Mouse (Mus musculus) erythroblast, adult 5-6 weeks (primary cell): ENCODE results near the gene Gja5. TPM values are rescaled to one million over a fixed set of nuclear protein-coding genes. Genes with fewer than 3 reads are reported as not detected.

Experiments
- ATAC-seq: replicated peaks from 2 replicates; pipeline ENCODE4 v1.8.0; 2016; ENCODE audit warnings: moderate number of reproducible peaks, mild to moderate bottlenecking, moderate TSS enrichment, inconsistent platforms; ENCODE audit not compliant: poor library complexity, low FRiP score, severe bottlenecking
- total RNA-seq, 2 experiments: library from RNA; stranded (forward) in 1 of 2; stranded (reverse) in 1 of 2; fragments of 150-400 nt in 1 of 2; fragments of 200-764, 138-1000 nt in 1 of 2; gene quantifications; 2 replicates each; pipeline versions ENCODE4 v1.2.3 to v1.2.4; 2015 to 2017; ENCODE audit warnings: low replicate concordance in 2 of 2

The Gja5 gene
- total RNA-seq, 2 experiments from 2014 or later = 1.3 TPM; not detected in 1

GRCm38 (mm10) chr3:96925920-96926319 lies 21.4 kb downstream of the Gja5 start, which contains the start of gene Gja8:
Gene Gja8 (minus strand): TSS chr3:96926020.
- no peak for ATAC-seq

- ATAC-seq = no peak
Observed at GRCm38 (mm10) chr3:96931261-96931681, 26.8 kb downstream of the Gja5 start.

DNA sequence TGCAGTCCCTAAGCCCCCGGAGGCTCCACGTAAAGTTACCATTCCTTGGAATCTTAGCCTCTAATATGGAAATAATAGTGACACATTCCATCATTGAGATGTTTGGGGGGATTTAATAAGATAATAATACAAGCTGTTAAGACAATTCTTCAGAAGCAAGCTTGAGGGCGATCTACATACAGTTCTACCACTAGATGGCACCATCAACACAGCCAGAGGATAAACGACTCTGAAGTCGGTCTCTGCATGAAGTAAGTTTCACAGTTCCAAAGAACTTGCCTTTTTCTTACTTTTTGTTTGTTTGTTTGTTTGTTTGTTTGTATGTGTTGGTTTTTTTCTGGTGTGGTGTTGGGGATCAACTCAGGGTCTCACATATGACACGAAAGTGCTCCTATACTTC lies 31.7 kb downstream of the Gja5 start:
- ATAC-seq = no peak

DNA sequence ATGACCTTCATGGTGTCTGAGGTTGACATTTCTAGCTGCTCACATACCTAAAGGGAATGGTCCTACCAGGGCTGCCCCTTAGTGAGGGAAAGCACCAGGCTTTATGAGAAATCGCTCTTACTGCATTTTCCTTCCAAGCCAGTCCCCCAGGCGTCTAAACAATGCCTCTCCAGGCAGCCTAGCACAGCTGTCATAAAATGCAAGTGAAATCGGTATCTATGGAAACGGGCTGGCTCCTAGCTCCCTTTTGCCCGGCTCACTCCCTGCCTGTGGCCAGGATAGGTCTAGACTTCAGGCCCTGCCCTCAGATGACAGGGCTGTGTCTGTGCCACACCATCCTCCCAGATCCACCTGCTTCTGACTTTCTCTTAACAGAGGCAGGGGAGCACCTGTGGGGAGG lies 33.1 kb downstream of the Gja5 start:
- no peak for ATAC-seq

- ATAC-seq = no peak
Observed at GRCm38 (mm10) chr3:96938738-96939137, 34.2 kb downstream of the Gja5 start.

- no peak for ATAC-seq
Observed at GRCm38 (mm10) chr3:96942706-96943105, 38.2 kb downstream of the Gja5 start.

GRCm38 (mm10) chr3:96953489-96954233 lies 49.2 kb downstream of the Gja5 start:
- no peak for ATAC-seq

GRCm38 (mm10) chr3:96960597-96960996 lies 56.1 kb downstream of the Gja5 start:
- ATAC-seq = no peak

DNA sequence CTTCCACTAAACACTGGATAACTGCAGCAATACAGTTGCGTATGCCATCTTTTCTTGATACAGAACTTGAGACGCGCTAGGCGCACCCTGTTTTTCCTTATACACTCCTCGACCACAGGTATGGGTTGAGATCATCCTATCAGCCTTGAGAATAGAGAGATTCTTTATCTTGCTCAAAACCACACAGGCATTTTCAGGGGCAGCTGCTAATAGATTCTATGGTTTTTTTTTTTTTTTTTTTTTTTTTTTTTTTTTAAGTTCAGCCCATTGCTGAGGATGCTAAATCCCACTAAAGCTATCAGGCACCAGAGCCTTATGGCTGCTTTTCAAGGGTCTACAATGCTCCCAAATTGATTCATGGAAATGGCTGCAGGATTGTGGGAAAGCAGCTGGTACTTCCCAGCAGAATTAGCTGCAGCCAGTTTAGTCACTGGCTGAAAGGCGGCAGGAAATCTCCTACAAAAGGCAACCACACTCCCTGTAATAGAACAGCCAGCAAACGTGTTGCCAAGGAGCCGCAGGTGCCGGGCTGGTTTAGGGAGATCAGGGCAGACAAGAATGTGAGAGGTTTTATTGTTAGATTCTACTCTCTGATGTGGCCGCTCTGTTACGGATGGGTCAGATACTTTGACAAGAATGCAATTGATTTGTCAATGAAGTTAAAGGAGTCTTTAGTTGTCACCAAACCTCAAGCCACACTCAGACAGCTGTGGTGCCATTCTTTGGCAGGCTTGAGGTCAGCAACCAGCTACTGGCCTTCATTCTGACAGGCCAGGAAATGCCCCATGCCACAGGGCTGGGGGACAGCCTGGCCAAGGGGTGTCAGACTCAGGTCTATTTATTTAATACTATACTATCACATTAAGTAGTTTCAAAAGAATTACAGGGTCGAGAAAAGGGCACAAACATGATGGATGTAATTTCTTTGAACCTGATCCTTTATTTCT lies 58.9 kb downstream of the Gja5 start:
- ATAC-seq = no peak

DNA sequence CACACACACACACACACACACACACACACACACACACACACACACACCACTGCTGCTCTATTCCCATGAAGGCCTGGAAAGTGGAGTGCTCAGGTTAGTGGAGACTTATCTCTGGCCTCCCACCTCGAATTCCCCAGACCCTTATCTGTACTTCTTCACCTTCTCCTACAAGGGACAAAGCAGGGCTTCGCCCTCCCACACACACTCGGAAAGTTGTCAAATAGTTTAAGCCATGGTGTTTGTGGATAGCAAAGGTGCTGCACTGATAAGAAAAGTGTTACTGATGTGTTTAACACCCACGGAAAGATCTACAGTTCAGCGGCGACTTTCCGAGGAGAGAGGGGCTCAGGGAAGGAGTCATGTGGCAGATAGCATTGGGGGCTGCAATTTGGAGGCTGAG lies 66.5 kb downstream of the Gja5 start:
- no peak for ATAC-seq

DNA sequence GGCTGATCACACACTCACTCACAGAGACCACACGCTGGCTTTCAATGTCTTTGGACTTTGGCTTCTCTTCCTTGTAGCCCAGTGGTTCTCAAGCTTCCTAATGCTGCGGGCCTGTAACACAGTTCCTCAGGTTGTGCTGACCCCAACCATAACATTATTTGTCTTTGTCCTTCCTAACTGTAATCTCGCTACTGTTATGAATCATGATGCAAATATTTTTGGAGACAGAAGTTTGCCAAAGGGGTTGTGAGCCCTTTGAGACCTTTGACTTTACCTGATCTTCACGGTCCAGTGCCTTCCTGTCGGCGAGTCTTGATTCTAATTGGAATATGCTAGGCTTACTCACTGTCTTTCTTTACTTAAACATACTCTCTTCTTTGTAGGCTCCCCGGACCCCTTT lies 70.0 kb downstream of the Gja5 start:
- no peak for ATAC-seq

DNA sequence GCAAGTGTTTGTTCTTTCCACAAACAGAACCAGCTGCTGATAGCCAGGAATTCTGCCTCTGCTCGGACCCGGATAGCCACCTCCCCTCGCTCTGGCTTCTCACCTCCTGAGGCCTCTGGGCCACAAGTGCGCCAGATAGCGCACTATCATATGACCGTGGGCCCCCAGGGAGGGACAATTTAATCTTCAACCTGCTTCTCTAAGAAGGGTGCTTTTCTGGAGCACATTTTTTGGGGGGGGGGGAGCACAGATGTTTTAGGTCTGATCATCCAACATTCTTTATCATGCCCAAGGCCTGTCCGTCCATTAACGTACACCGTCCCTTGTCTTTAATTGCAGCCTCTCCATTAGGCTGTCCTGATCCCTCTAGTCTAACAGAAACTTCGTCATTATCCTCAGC lies 71.1 kb downstream of the Gja5 start:
- no peak for ATAC-seq

DNA sequence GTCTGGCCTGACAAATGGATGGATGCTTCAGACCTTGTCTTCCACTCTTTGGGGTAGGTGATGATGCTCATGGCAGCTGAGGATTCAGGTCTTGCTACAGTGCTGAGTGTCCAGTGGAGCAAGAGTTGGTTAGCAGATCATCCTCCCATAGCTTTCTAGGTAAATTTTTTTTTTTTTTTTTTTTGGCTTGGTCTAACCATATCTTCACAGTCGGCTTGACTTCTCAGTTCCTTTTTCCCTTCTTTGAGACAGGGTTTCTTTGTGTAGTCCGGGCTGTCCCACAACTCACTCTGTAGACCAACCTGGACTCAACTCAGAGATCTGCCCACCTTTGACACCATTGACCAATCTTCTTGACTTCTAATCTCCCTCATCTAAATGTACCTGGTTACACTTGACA lies 73.0 kb downstream of the Gja5 start:
- ATAC-seq = no peak

DNA sequence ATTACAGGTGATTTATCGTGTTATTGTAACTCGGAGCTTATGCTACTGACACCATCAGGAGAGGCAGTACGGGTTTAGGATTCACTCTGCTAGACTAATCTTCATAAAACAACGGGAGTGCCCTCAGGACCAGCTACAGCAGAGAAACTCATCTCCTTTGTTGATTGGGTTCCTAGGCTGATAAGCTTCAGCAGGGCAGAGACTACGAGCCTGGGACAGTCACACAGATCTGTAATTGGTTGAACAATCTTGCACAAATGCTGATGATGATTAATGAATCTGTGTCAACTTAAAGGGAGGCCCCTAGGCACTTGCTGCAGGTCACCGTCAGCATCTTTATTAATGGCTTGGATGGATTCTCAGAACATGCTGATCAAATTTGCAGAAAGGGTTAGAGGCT lies 74.0 kb downstream of the Gja5 start:
- ATAC-seq = no peak

- ATAC-seq = no peak
Observed at GRCm38 (mm10) chr3:96979020-96979419, 74.5 kb downstream of the Gja5 start.

DNA sequence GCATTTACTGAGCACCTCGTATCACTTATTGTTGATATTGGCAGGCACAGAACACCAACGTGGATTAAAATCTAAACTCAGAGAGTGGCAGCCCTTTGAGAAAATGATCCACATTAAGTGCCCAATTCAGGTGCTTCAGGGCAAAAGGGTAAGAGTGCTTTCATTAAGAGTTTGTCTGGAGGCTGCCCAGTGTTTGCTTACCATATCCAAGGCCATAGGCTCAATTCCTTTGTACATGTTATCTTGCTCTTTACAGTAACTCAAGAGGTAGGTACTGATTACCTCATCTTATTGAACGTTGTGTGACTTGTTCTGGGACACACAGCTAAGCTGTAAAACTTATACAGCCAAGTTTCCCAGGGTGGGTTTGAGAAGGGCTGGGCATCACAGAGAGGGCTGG lies 77.3 kb downstream of the Gja5 start:
- ATAC-seq = no peak

DNA sequence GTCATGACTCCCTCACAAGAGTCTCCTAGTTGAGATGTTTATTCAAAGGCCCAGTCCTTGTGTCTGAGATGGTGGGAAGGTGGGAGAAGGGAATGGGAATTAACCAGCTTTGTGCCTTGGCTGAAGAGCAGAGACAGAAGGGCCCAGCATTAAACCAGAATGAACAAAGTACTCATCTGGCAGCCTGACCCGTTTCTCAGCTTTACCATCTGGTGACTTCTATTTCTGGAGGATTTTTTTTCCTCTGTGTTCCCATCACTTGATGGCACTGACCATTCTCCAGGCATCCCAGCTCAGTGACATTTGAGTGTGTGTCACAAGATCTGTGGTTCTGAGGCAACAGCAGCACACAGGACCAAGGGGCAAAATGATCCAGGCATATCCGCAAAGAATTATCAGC lies 78.2 kb downstream of the Gja5 start:
- no peak for ATAC-seq

DNA sequence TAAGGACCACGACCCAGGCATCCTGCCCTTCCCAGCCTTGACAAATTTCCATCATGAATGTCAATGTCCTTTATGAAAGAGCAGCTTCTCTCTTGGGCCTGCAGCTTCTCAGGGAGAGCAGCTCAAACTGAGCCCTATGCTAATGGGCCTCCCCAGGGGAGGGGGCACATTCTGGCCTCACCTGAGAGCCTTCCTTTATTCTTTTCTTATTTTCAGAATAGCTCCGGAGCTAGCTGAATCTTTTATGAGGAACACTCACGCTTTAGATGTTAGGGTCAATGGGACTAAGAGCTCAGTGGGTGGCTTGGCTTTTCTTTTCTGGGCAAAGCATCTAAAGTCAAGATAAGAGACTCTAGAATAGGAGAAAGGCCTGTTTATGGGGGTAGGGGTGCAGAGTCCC lies 88.0 kb downstream of the Gja5 start:
- ATAC-seq = no peak

DNA sequence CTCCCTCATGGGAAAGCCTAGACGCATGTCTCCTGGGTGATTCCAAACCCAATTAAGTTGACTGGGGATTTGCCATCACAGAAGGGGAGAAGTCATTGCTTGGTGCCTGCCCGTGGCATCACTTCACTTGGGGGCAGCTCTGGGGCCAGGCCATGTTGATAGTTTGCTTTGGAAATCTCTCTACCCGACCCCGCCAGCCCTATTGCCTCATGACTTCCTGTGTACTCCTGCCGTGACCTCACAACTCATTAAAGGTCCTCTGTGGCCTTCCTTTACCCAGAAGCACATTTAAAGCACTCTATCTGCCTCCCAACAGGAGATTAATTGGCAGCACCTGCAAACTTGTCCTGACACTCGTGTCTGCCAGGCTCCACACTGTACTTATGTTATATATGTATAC lies 93.3 kb downstream of the Gja5 start:
- no peak for ATAC-seq

DNA sequence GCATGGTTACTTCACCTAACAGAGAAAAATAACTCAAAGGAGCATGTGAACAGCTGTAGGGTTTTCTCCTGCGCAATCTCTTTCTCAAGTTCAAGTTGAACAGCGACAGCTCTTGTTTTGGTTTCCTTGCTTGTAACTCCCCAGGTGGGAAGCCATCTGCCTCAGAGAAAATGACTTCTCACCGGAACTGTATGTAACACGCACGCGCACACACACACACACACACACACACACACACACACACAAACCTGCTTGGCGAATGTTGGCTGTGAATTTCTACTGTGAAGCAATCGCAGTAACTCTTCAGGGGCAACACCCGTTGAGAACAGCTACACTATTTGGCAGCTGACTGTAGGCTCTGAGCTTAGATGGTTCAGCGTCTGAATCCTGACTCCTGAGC lies 98.6 kb downstream of the Gja5 start:
- no peak for ATAC-seq

DNA sequence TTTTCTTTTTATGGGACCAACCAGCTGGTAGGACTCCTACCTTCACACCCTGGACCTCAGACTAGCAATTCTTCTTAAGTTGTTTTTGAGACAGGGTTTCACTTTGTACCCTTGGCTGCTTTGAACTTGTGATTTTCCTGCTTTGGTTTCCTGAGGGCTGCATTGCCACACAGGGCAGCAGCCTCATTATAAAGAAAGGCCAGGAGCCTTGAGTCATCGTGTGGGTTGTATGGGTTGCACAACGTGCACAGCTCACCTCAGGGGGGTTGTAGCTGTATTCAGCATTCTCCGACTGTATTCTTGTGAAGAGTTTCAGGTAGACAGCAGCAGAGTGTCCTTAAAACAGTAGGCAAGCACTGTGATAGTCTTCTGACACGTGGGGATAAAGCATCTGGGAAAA lies 100.0 kb downstream of the Gja5 start:
- ATAC-seq = no peak
